Mouse (Mus musculus) liver, embryonic 14.5 days (tissue): ENCODE measurements around the gene Itsn2.

Experiments
- CTCF ChIP-seq: IDR thresholded peaks from 2 replicates; pipeline ENCODE4 v1.5.1; 2016; ENCODE audit warnings: antibody characterized with exemption, low read depth, control low read depth
- EP300 ChIP-seq: IDR thresholded peaks from 2 replicates; pipeline ENCODE4 v1.6.1; 2016; ENCODE audit warnings: antibody characterized with exemption, low read depth

- TF ChIP-seq CTCF (no peak), EP300 (no peak)
These were observed 117.5 kb downstream of the Itsn2 start for GRCm38 (mm10) chr12:4709926-4710325.
